Mouse (Mus musculus): ENCODE data around the gene Cltrn. TPM values are rescaled to one million over a fixed set of nuclear protein-coding genes. Genes with fewer than 3 reads are reported as not detected.

The Cltrn gene
- polyA plus RNA-seq, 1 experiment from 2014 or later: 0.20 TPM

- H3K27me3 ChIP-seq (replicated peaks; ENCODE audit: control insufficient read depth, insufficient read depth, low read length): no peaks in the 10 kb centered on the region
- no peaks in the 10 kb centered on the region for H3K9me3 ChIP-seq (ENCODE audit: control insufficient read depth, low read length)
- no peak for ATAC-seq
- no peaks in the 10 kb centered on the region for H3K4me1 ChIP-seq (ENCODE audit: control insufficient read depth, insufficient read depth, low read depth, low read length)
- no peak overlapping the region for H3K4me2 ChIP-seq (ENCODE audit: low read length)
- no peak overlapping the region for H3K9ac ChIP-seq (ENCODE audit: low read depth, low read length)
- H3K36me3 ChIP-seq (ENCODE audit: control insufficient read depth, insufficient read depth, low read length): no peaks in the 10 kb centered on the region
- H3K27ac ChIP-seq (ENCODE audit: low read depth, low read length): no peak overlapping the region
- H3K4me3 ChIP-seq (ENCODE audit: low read length): no peak overlapping the region
- 88% methylated on average over 3 of the region's 3 CpGs for WGBS
These were observed 22.5 kb downstream of the Cltrn start for GRCm38 (mm10) chrX:164111146-164111545.

- H3K36me3 ChIP-seq (ENCODE audit: control insufficient read depth, insufficient read depth, low read length): no peaks in the 10 kb centered on the region
- no peak overlapping the region for H3K4me3 ChIP-seq (ENCODE audit: low read length)
- ATAC-seq: no peak
- 94% methylated on average over 6 of the region's 6 CpGs for WGBS
- no peak overlapping the region for H3K4me2 ChIP-seq (ENCODE audit: low read length)
- no peaks in the 10 kb centered on the region for H3K27me3 ChIP-seq (replicated peaks; ENCODE audit: control insufficient read depth, insufficient read depth, low read length)
- no peak overlapping the region for H3K9ac ChIP-seq (ENCODE audit: low read depth, low read length)
- no peak overlapping the region for H3K27ac ChIP-seq (ENCODE audit: low read depth, low read length)
- no peaks in the 10 kb centered on the region for H3K4me1 ChIP-seq (ENCODE audit: control insufficient read depth, insufficient read depth, low read depth, low read length)
- H3K9me3 ChIP-seq (ENCODE audit: control insufficient read depth, low read length): no peaks in the 10 kb centered on the region
These were observed 25.1 kb downstream of the Cltrn start for GRCm38 (mm10) chrX:164113744-164114143.

GRCm38 (mm10) chrX:164123942-164124341, 35.3 kb downstream of the Cltrn start:
- H3K27ac ChIP-seq (ENCODE audit: low read depth, low read length): no peak overlapping the region
- H3K4me3 ChIP-seq (ENCODE audit: low read length): no peak overlapping the region
- no peaks in the 10 kb centered on the region for H3K4me1 ChIP-seq (ENCODE audit: control insufficient read depth, insufficient read depth, low read depth, low read length)
- no peak overlapping the region for H3K9ac ChIP-seq (ENCODE audit: low read depth, low read length)
- no peak for ATAC-seq
- 88% methylated on average over 3 of the region's 3 CpGs for WGBS
- H3K27me3 ChIP-seq (replicated peaks; ENCODE audit: control insufficient read depth, insufficient read depth, low read length): no peaks in the 10 kb centered on the region
- H3K36me3 ChIP-seq (ENCODE audit: control insufficient read depth, insufficient read depth, low read length): no peaks in the 10 kb centered on the region
- no peak overlapping the region for H3K4me2 ChIP-seq (ENCODE audit: low read length)
- H3K9me3 ChIP-seq (ENCODE audit: control insufficient read depth, low read length): no peaks in the 10 kb centered on the region

- Histone ChIP-seq H3K4me3 (ENCODE audit: low read length) (no peak overlapping the region), H3K9ac (ENCODE audit: low read depth, low read length) (no peak overlapping the region), H3K4me1 (ENCODE audit: control insufficient read depth, insufficient read depth, low read depth, low read length) (no peaks in the 10 kb centered on the region), H3K4me2 (ENCODE audit: low read length) (no peak overlapping the region), H3K36me3 (ENCODE audit: control insufficient read depth, insufficient read depth, low read length) (no peaks in the 10 kb centered on the region), H3K9me3 (ENCODE audit: control insufficient read depth, low read length) (no peaks in the 10 kb centered on the region), H3K27me3 (replicated peaks; ENCODE audit: control insufficient read depth, insufficient read depth, low read length) (no peaks in the 10 kb centered on the region; the same call in 1 of the 2 replicates), H3K27ac (ENCODE audit: low read depth, low read length) (no peak overlapping the region)
- no peak for ATAC-seq
- WGBS: 91% methylated on average over 3 of the region's 3 CpGs
These were observed 44.9 kb downstream of the Cltrn start for GRCm38 (mm10) chrX:164133531-164133930.

GRCm38 (mm10) chrX:164135304-164135818, 46.7 kb downstream of the Cltrn start:
- no peak overlapping the region for H3K4me2 ChIP-seq (ENCODE audit: low read length)
- ATAC-seq: no peak
- H3K36me3 ChIP-seq (ENCODE audit: control insufficient read depth, insufficient read depth, low read length): no peaks in the 10 kb centered on the region
- no peak overlapping the region for H3K9ac ChIP-seq (ENCODE audit: low read depth, low read length)
- H3K4me3 ChIP-seq (ENCODE audit: low read length): no peak overlapping the region
- 88% methylated on average over 4 of the region's 4 CpGs for WGBS
- H3K27me3 ChIP-seq (replicated peaks; ENCODE audit: control insufficient read depth, insufficient read depth, low read length): no peaks in the 10 kb centered on the region; the same call in 1 of the 2 replicates
- no peaks in the 10 kb centered on the region for H3K4me1 ChIP-seq (ENCODE audit: control insufficient read depth, insufficient read depth, low read depth, low read length)
- H3K9me3 ChIP-seq (ENCODE audit: control insufficient read depth, low read length): no peaks in the 10 kb centered on the region
- H3K27ac ChIP-seq (ENCODE audit: low read depth, low read length): no peak overlapping the region

- Histone ChIP-seq H3K4me3 (ENCODE audit: low read length) (no peak within 1 kb of the TSS), H3K27me3 (replicated peaks; ENCODE audit: control insufficient read depth, insufficient read depth, low read length) (no peaks in the 10 kb centered on the region; the same call in 1 of the 2 replicates), H3K36me3 (ENCODE audit: control insufficient read depth, insufficient read depth, low read length) (no peaks in the 10 kb centered on the region), H3K27ac (ENCODE audit: low read depth, low read length) (no peak within 1 kb of the TSS), H3K9me3 (ENCODE audit: control insufficient read depth, low read length) (no peaks in the 10 kb centered on the region), H3K9ac (ENCODE audit: low read depth, low read length) (no peak within 1 kb of the TSS), H3K4me1 (ENCODE audit: control insufficient read depth, insufficient read depth, low read depth, low read length) (no peaks in the 10 kb centered on the region), H3K4me2 (ENCODE audit: low read length) (no peak within 1 kb of the TSS)
- ATAC-seq: no peak
- 88% methylated on average over 2 of the region's 2 CpGs for WGBS
These were observed 50.4 kb downstream of the Cltrn start, which contains the start of gene Ace2 for GRCm38 (mm10) chrX:164139032-164139431. Gene Ace2, plus strand, starts transcription at chrX:164139332.

- H3K9me3 ChIP-seq (ENCODE audit: control insufficient read depth, low read length): no peaks in the 10 kb centered on the region
- H3K27me3 ChIP-seq (replicated peaks; ENCODE audit: control insufficient read depth, insufficient read depth, low read length): no peaks in the 10 kb centered on the region
- ATAC-seq: no peak
- H3K27ac ChIP-seq (ENCODE audit: low read depth, low read length): no peak overlapping the region
- no peak overlapping the region for H3K4me3 ChIP-seq (ENCODE audit: low read length)
- WGBS: 91% methylated on average over 6 of the region's 6 CpGs
- no peaks in the 10 kb centered on the region for H3K4me1 ChIP-seq (ENCODE audit: control insufficient read depth, insufficient read depth, low read depth, low read length)
- no peak overlapping the region for H3K9ac ChIP-seq (ENCODE audit: low read depth, low read length)
- no peak overlapping the region for H3K4me2 ChIP-seq (ENCODE audit: low read length)
- H3K36me3 ChIP-seq (ENCODE audit: control insufficient read depth, insufficient read depth, low read length): no peaks in the 10 kb centered on the region
These were observed 57.0 kb downstream of the Cltrn start for GRCm38 (mm10) chrX:164145463-164146250.

GRCm38 (mm10) chrX:164152703-164153102, 64.1 kb downstream of the Cltrn start:
- WGBS: 66% methylated on average over 2 of the region's 2 CpGs
- Histone ChIP-seq H3K27me3 (replicated peaks; ENCODE audit: control insufficient read depth, insufficient read depth, low read length) (no peaks in the 10 kb centered on the region), H3K9ac (ENCODE audit: low read depth, low read length) (no peak overlapping the region), H3K9me3 (ENCODE audit: control insufficient read depth, low read length) (no peaks in the 10 kb centered on the region), H3K27ac (ENCODE audit: low read depth, low read length) (no peak overlapping the region), H3K36me3 (ENCODE audit: control insufficient read depth, insufficient read depth, low read length) (no peaks in the 10 kb centered on the region), H3K4me2 (ENCODE audit: low read length) (no peak overlapping the region), H3K4me1 (ENCODE audit: control insufficient read depth, insufficient read depth, low read depth, low read length) (no peaks in the 10 kb centered on the region), H3K4me3 (ENCODE audit: low read length) (no peak overlapping the region)
- ATAC-seq: no peak

GRCm38 (mm10) chrX:164153606-164154005, 65.0 kb downstream of the Cltrn start:
- Histone ChIP-seq H3K4me2 (ENCODE audit: low read length) (no peak overlapping the region), H3K27me3 (replicated peaks; ENCODE audit: control insufficient read depth, insufficient read depth, low read length) (no peaks in the 10 kb centered on the region), H3K36me3 (ENCODE audit: control insufficient read depth, insufficient read depth, low read length) (no peaks in the 10 kb centered on the region), H3K27ac (ENCODE audit: low read depth, low read length) (no peak overlapping the region), H3K9me3 (ENCODE audit: control insufficient read depth, low read length) (no peaks in the 10 kb centered on the region), H3K4me1 (ENCODE audit: control insufficient read depth, insufficient read depth, low read depth, low read length) (no peaks in the 10 kb centered on the region), H3K9ac (ENCODE audit: low read depth, low read length) (no peak overlapping the region), H3K4me3 (ENCODE audit: low read length) (no peak overlapping the region)
- no peak for ATAC-seq
